Mouse (Mus musculus): ENCODE measurements around the gene Gm20905. TPM values are rescaled to one million over a fixed set of nuclear protein-coding genes. Genes with fewer than 3 reads are reported as not detected.
"Not testable (repeated sequence)": the region's sequence is repeated elsewhere in the genome, so short reads cannot be mapped to it uniquely, and the experiment has no call there.

The Gm20905 gene
- not detected in 2 replicates for polyA plus RNA-seq (2016; fragmentation: Nextera tagmentation; extraction: Ambion mirVana)

DNA sequence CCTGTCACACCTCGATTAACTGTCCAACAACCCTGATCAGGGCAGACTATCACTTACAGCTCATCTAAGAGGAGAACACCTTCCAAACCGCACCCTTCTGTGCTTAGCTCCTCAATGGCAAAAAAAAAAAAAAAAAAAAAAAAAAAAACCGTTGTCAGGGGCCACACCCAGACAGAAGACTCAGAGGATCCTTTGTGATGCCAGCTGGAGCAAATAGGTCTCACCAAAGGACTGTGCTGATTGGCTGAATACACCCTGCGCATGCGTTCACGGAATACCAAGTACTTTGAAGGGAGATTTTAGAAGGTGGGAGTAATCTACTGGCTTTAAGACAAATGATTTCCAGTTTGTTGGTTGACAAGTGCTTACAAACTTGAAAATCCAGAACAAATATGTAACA is at the start of gene Gm20905:
Gene Gm20905 (minus strand): TSS at position 101 of the 400 bp plus-strand sequence.
- H3K4me3 ChIP-seq; H3K36me3 ChIP-seq; H3K27me3 ChIP-seq (replicated peaks); H3K9me3 ChIP-seq (replicated peaks); H3K27ac ChIP-seq (ENCODE audit: poor library complexity, severe bottlenecking); H3K9ac ChIP-seq; H3K4me2 ChIP-seq; ATAC-seq (ENCODE audit: insufficient number of reproducible peaks, low FRiP score); H3K4me1 ChIP-seq (replicated peaks): not testable (repeated sequence)
- no CpG with 5 or more reads among the region's 6 CpGs for WGBS

Data from heart, embryonic 12.5 days (tissue).